Mouse (Mus musculus) midbrain, embryonic 15.5 days (tissue): Measurements from ENCODE around the gene Pard3. TPM values are rescaled to one million over a fixed set of nuclear protein-coding genes. Genes with fewer than 3 reads are reported as not detected.
A peak's percentile ranks its signal among the peaks of the same experiment; 100 is the strongest.

Experiments
- ATAC-seq: fragments of 200-750 bp; cut with Nextera tagmentation; replicated peaks from 2 replicates; pipeline ENCODE4 v1.8.0; 2017; ENCODE audit warnings: moderate TSS enrichment
- H3K27ac ChIP-seq: fragments of 300-500 bp; sonication (generic); 2 replicates; pipeline ENCODE4 v1.5.1; 2015; ENCODE audit warnings: mild to moderate bottlenecking, inconsistent platforms
- H3K27me3 ChIP-seq: fragments of 300-500 bp; sonication (generic); replicated peaks from 2 replicates; pipeline ENCODE4 v1.6.1; 2015; ENCODE audit warnings: inconsistent platforms
- H3K36me3 ChIP-seq: fragments of 300-500 bp; sonication (generic); replicated peaks from 2 replicates; pipeline ENCODE4 v1.6.1; 2015; ENCODE audit warnings: inconsistent platforms
- H3K4me1 ChIP-seq: fragments of 300-500 bp; sonication (generic); 2 replicates; pipeline ENCODE4 v1.6.1; 2015; ENCODE audit warnings: inconsistent platforms
- H3K4me2 ChIP-seq: fragments of 300-500 bp; sonication (generic); 2 replicates; pipeline ENCODE4 v1.6.1; 2015; ENCODE audit warnings: inconsistent platforms, mild to moderate bottlenecking, moderate library complexity
- H3K4me3 ChIP-seq: fragments of 300-500 bp; sonication (generic); 2 replicates; pipeline ENCODE4 v1.5.1; 2015; ENCODE audit warnings: mild to moderate bottlenecking, inconsistent platforms
- H3K9ac ChIP-seq: fragments of 300-500 bp; sonication (generic); 2 replicates; pipeline ENCODE4 v1.6.1; 2015; ENCODE audit warnings: mild to moderate bottlenecking, inconsistent platforms
- H3K9me3 ChIP-seq: fragments of 300-500 bp; sonication (generic); 2 replicates; pipeline ENCODE4 v1.6.1; 2016; ENCODE audit warnings: inconsistent platforms
- WGBS: fragments of 180-500 bp; shearing (Covaris S2); methylation state at CpG from one replicate; pipeline ENCODE4 v1.1.7; 2015; ENCODE audit warnings: mixed read lengths; 5-methylcytosine and 5-hydroxymethylcytosine counted together
- polyA plus RNA-seq: library from polyadenylated mRNA; unstranded; fragments of >200 nt; fragmentation: Nextera tagmentation; extraction: Ambion mirVana; gene quantifications from 2 replicates; pipeline ENCODE4 v1.2.1, GENCODE M21; 2015

Pard3 gene
- polyA plus RNA-seq, 1 experiment from 2014 or later, result 21.6 TPM

- H3K27ac ChIP-seq, result no peak overlapping the region
- 0 out of 2 replicates have a peak, but pooled peaks cover 3% of the 10 kb centered on the region for H3K4me1 ChIP-seq
- H3K27me3 ChIP-seq, result no peaks in the 10 kb centered on the region
- 88% methylated on average over 10 of the region's 10 CpGs for WGBS
- H3K9ac ChIP-seq, result no peak overlapping the region
- H3K9me3 ChIP-seq, result no peaks in the 10 kb centered on the region
- H3K4me3 ChIP-seq, result no peak overlapping the region
- no peaks in the 10 kb centered on the region for H3K36me3 ChIP-seq
- H3K4me2 ChIP-seq, result no peak overlapping the region
- ATAC-seq, result no peak
These were observed 224.1 kb downstream of the Pard3 start for GRCm38 (mm10) chr8:127287816-127288215.

DNA sequence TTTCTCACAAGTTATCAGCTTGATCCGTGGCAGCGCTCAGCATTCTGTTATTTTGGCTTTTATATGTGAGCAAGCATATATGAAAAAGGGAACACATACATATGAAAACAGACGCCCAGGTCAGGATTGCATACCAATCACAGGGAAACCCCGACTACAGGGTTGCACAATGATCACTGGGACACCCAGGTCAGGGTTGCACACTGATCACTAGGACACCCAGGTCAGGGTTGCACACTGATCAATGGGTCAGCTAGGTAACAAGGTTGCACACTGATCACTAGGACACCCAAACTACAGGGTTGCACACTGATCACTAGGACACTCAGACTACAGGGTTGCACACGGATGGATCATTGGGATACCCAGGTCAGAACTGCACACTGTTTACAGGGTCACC is 228.6 kb downstream of the Pard3 start:
- Histone ChIP-seq H3K4me1 (peaks cover 6% of the 10 kb centered on the region), H3K9ac (no peak overlapping the region), H3K4me3 (no peak overlapping the region), H3K4me2 (no peak overlapping the region), H3K27ac (no peak overlapping the region), H3K9me3 (no peaks in the 10 kb centered on the region), H3K27me3 (no peaks in the 10 kb centered on the region), H3K36me3 (no peaks in the 10 kb centered on the region)
- no peak for ATAC-seq
- WGBS, result 89% methylated on average over 5 of the region's 5 CpGs

DNA sequence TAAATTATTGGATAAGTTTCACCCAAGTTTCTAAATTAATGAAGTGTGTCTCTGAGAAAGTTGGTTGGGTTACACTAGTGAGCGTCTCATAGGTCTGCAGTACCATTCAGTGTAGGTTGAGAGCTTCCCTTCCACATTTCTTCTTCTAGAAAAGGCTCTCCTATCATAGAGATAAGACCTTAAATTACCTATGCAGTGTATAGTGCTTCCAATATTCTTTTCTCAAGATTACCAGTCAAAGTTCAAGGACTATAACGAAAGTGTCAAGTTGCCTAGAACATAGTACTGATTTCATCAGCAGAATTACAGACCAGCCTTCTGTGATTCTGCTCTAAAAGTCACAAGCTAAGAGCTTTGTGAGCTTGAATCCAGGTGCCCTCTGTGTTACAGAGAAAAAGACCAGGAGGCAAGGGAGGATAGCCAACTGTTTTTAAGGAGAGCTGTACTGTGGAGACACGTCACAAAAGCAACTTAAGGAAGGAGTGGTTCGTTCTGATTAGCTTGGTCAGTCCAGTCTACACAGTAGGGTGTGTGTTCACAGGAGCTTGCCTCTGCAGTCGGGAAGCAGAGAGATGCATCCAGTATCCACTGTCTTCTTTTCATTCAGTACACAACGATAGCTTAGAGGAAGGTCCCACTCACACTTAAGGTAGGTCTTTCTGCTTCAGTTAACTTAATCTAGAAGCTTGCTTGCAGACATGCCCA is 229.5 kb downstream of the Pard3 start:
- Histone ChIP-seq H3K4me1 (peaks cover 9% of the 10 kb centered on the region), H3K27ac (peak overlapping the region; percentile 43), H3K36me3 (no peaks in the 10 kb centered on the region), H3K27me3 (no peaks in the 10 kb centered on the region), H3K4me2 (no peak overlapping the region), H3K4me3 (no peak overlapping the region), H3K9ac (no peak overlapping the region), H3K9me3 (no peaks in the 10 kb centered on the region)
- ATAC-seq, result 0 out of 2 replicates have a peak, but pooled peaks have one; percentile 24
- 49% methylated on average over 6 of the region's 6 CpGs for WGBS

DNA sequence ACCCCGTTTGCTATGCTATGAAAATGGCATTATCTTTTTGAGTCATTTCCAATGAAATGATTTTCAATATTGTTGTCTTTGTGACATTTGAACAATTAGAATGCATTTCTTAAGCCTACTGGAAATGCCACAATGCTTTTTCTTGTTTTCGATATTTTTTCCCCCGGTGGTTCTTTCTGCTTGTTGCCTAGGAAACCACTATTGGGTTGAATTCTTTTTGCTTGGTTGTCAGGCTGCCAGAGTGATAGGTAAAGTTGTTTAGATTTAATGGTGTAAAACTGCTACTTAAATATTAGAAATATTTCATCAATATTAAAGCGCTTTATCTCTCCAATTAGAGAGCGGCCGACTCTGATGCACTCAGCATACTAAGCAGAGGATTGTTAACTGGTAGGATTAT is 230.4 kb downstream of the Pard3 start:
- Histone ChIP-seq H3K27ac (no peak overlapping the region), H3K9ac (no peak overlapping the region), H3K4me3 (no peak overlapping the region), H3K9me3 (no peaks in the 10 kb centered on the region), H3K27me3 (no peaks in the 10 kb centered on the region), H3K4me2 (no peak overlapping the region), H3K36me3 (no peaks in the 10 kb centered on the region), H3K4me1 (peaks cover 10% of the 10 kb centered on the region)
- ATAC-seq, result no peak
- 47% methylated on average over 6 of the region's 6 CpGs for WGBS

DNA sequence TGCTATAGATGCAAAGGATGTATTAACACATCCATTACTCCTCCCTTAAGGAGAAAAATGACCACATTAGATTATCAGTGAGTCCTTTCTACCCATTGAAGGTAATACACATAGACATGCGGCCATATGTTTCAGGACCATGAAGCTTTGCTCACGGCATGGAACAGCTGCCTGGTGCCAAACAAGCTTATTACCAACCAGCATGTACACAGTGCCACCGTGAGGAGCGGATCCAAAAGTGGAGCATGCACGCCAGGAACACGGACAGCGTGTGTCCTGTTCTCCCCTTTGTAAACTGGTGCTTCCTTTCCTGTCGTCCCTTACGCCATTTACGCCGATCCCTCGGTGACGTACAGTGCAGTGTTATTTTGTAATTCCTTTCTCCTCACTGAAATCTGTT is 232.2 kb downstream of the Pard3 start:
- WGBS, result 81% methylated on average over 13 of the region's 13 CpGs
- no peak for ATAC-seq

DNA sequence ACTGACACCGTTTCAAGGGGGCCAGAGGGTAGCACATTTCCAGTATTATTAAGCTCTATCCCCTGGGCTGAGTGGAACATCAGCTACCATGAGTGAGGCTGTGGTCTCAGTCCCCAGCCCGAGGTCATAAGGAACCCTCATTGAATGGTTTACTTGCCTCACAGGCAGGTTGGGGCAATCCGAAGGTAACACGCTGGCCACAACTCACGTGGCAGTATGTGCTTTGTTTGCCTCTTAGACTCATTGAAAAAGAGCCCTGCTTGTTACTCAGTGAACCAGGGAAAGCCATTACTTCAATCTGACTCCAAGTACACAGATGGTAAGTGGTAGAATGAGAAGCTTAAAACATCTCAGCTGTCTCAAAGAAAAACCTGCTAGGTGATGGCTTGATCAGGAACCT is 236.8 kb downstream of the Pard3 start:
- Histone ChIP-seq H3K9me3 (no peaks in the 10 kb centered on the region), H3K4me2 (no peak overlapping the region), H3K4me1 (peaks cover 7% of the 10 kb centered on the region), H3K36me3 (no peaks in the 10 kb centered on the region), H3K9ac (no peak overlapping the region), H3K27ac (no peak overlapping the region), H3K4me3 (no peak overlapping the region), H3K27me3 (no peaks in the 10 kb centered on the region)
- no peak for ATAC-seq
- WGBS, result 87% methylated on average over 5 of the region's 5 CpGs

More for the DNA sequence above, 232.2 kb downstream of the Pard3 start:
- H3K9ac ChIP-seq, result no peak overlapping the region
- H3K4me1 ChIP-seq, result peaks cover 10% of the 10 kb centered on the region
- H3K36me3 ChIP-seq, result no peaks in the 10 kb centered on the region
- no peak overlapping the region for H3K4me3 ChIP-seq
- H3K4me2 ChIP-seq, result no peak overlapping the region
- H3K9me3 ChIP-seq, result no peaks in the 10 kb centered on the region
- H3K27me3 ChIP-seq, result no peaks in the 10 kb centered on the region
- H3K27ac ChIP-seq, result no peak overlapping the region

DNA sequence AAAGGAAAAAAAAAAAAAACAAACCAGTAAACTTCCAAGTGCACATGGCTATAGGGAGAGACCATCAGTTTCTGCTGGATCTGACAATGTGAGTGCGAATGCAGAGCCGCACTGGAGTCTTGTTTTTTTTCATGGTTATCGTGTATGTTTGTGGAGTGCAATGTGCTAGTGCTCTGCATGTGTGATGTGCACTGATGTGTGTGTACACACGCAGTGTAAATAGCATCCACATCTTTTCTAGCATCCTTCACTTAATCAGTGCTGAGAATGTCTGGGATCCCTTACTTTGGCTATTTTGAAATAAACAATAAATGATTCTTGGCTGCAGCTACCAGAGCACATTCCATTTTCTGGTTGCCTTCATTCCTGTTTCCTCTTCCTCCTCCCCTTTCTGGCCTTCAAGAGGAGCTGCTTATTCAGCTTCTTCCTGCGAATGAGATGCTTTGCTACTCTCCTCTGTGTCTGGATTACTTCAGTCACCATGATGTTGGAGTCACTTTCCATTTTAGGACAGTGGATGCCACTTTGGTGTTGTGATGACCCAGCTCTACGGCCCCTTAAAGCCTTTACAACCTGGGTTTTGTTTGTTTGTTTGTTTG is 239.3 kb downstream of the Pard3 start:
- 86% methylated on average over 6 of the region's 6 CpGs for WGBS
- no peaks in the 10 kb centered on the region for H3K9me3 ChIP-seq
- no peak for ATAC-seq

DNA sequence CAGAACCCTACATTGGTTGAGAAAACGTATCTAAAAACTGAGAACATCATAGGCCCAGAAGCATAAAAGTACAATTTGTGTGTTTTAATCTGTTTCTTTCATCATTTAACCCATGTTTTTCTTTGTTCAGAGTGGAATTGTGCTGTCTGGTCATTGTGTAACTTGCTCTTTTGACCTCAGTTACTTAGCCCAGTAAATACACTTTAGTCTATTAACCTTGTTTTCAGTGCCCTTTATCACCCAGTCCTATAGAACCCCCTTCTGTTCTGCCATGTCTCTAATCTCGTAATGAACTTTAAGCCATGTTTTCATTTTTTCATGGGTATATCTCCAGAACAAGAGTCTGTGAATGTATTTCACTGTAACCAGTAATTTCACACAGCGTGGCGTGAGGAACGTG is 243.3 kb downstream of the Pard3 start:
- Histone ChIP-seq H3K36me3 (no peaks in the 10 kb centered on the region), H3K27me3 (no peaks in the 10 kb centered on the region), H3K4me2 (no peak overlapping the region), H3K27ac (no peak overlapping the region), H3K4me1 (0 out of 2 replicates have a peak, but pooled peaks cover under 1% of the 10 kb centered on the region), H3K9ac (no peak overlapping the region), H3K9me3 (no peaks in the 10 kb centered on the region), H3K4me3 (no peak overlapping the region)
- ATAC-seq, result no peak
- 84% methylated on average over 5 of the region's 5 CpGs for WGBS

More for the DNA sequence above, 239.3 kb downstream of the Pard3 start:
- peaks cover 6% of the 10 kb centered on the region for H3K4me1 ChIP-seq
- H3K36me3 ChIP-seq, result no peaks in the 10 kb centered on the region
- no peak overlapping the region for H3K4me3 ChIP-seq
- no peaks in the 10 kb centered on the region for H3K27me3 ChIP-seq
- no peak overlapping the region for H3K9ac ChIP-seq
- no peak overlapping the region for H3K4me2 ChIP-seq
- H3K27ac ChIP-seq, result no peak overlapping the region

DNA sequence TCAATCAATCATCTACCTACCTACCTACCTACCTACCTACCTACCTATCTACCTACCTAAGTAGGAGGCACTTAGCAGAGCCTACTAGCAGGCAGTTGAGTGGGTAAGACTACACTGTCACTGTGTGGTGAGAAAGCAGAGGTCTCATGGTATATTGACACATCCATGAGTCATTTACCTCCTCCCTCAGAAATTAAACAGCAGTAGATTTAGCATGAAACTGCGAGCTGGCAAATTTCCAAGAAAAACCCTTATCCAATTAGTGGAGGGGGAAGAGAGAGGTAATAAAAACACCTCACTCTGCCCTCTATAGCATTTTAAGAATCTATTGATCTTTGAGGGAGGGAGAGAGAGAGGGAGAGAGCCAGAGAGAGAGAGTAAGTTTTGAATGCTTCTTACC is 245.7 kb downstream of the Pard3 start:
- no peaks in the 10 kb centered on the region for H3K36me3 ChIP-seq
- H3K27me3 ChIP-seq, result no peaks in the 10 kb centered on the region
- H3K27ac ChIP-seq, result no peak overlapping the region
- H3K4me1 ChIP-seq, result no peaks in the 10 kb centered on the region
- WGBS, result 62% methylated on average over 1 of the region's 1 CpGs
- no peak overlapping the region for H3K4me2 ChIP-seq
- no peak overlapping the region for H3K4me3 ChIP-seq
- no peak overlapping the region for H3K9ac ChIP-seq
- no peaks in the 10 kb centered on the region for H3K9me3 ChIP-seq
- no peak for ATAC-seq

- no peaks in the 10 kb centered on the region for H3K36me3 ChIP-seq
- no peaks in the 10 kb centered on the region for H3K4me1 ChIP-seq
- H3K4me3 ChIP-seq, result no peak overlapping the region
- no peak for ATAC-seq
- H3K27me3 ChIP-seq, result no peaks in the 10 kb centered on the region
- no peaks in the 10 kb centered on the region for H3K9me3 ChIP-seq
- no peak overlapping the region for H3K9ac ChIP-seq
- no peak overlapping the region for H3K27ac ChIP-seq
- WGBS, result 56% methylated on average over 1 of the region's 1 CpGs
- H3K4me2 ChIP-seq, result no peak overlapping the region
These were observed 252.1 kb downstream of the Pard3 start for GRCm38 (mm10) chr8:127315811-127316210.

GRCm38 (mm10) chr8:127317914-127318313 is 254.2 kb downstream of the Pard3 start:
- H3K9me3 ChIP-seq, result no peaks in the 10 kb centered on the region
- H3K4me1 ChIP-seq, result no peaks in the 10 kb centered on the region
- H3K4me2 ChIP-seq, result no peak overlapping the region
- no peak overlapping the region for H3K27ac ChIP-seq
- ATAC-seq, result no peak
- H3K36me3 ChIP-seq, result no peaks in the 10 kb centered on the region
- H3K9ac ChIP-seq, result no peak overlapping the region
- no peak overlapping the region for H3K4me3 ChIP-seq
- H3K27me3 ChIP-seq, result no peaks in the 10 kb centered on the region
- WGBS, result 84% methylated on average over 1 of the region's 1 CpGs

DNA sequence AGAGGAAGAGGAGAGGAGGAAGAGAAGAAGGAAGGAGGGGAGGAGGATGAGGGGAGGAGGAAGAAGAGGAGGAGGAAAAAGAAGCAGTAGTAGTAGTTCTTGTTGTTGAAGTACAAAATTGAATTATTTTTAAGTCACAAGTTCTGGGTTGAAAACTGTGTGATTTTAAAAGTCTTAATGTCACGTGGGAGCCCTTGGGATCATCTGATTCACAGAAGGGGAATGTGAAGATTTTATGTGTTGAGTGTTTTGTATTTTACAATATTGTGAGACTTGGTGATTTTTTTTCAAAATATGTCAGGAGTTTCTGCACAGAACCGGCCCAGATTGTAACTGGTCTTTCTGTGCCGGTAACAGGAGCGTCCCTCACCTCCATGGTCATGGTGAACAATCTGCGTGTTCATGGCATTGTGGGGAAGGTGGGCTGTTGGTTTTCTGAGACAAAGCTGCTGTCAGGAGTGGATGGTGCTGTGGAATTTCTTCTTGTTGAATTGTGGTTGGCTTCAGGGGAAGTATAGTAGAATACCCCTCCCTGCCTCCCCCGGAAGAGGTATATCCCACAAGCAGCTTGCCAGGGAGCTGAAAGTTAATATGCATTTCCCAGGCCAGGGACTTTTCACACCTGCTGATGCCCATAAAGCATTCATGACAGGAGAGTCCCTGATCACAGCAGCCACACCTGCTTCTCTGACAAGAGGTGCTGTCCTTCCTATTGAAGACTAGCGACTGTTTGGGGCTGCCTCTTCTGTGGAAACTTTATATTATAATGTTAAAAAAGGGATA is 254.9 kb downstream of the Pard3 start:
- Histone ChIP-seq H3K4me2 (no peak overlapping the region), H3K9me3 (no peaks in the 10 kb centered on the region), H3K9ac (no peak overlapping the region), H3K27ac (no peak overlapping the region), H3K27me3 (no peaks in the 10 kb centered on the region), H3K36me3 (no peaks in the 10 kb centered on the region), H3K4me1 (no peaks in the 10 kb centered on the region), H3K4me3 (no peak overlapping the region)
- no peak for ATAC-seq
- 91% methylated on average over 7 of the region's 7 CpGs for WGBS
